Mouse (Mus musculus): ENCODE data around the gene Lrch1.

DNA sequence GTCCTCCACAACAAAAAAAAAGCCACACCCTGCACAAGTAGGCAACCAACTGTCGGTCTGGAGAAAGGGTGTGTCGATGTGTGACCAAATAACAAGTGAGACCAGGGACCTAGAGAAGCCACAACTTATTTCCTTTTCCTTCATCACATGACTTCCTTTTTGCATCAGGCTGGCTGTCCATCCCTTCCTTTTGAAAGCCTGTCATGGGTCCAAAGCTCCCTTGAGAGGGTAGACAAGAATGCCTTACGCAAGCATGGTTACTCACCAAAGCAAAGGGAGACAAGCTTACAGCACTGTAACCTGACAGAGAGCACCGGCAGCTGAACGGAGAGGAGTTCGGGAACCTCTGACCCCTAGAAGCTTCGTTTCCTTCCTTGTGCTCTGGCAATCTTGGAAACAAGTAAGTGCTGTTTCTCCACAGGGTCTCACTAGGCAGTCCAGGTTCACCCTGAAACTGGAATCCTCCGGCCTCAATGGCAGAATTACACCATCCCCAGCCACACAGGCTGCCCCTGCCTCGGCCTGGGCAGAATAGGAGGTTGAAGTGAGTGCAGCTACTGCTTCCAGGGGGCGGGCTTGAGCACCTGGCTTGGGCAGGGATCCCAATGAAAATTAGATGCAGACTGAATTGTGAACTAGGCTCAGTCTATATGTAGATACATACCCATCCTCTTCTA is 150.2 kb downstream of the Lrch1 start:
- no peak for TF ChIP-seq E2F4 (IDR thresholded peaks at IDR 0.05; ENCODE audit: insufficient read depth)
- TF ChIP-seq REST (IDR thresholded peaks at IDR 0.05; ENCODE audit: insufficient read depth, insufficient read length), result no peak
- no peak for TF ChIP-seq POLR2A (IDR thresholded peaks at IDR 0.05; ENCODE audit: insufficient read length, low read depth)
- TF ChIP-seq TCF12 (IDR thresholded peaks at IDR 0.05; ENCODE audit: insufficient read depth, poor library complexity, severe bottlenecking), result no peak
- TF ChIP-seq USF1 (IDR thresholded peaks at IDR 0.05; ENCODE audit: low read depth), result no peak
- no peak for TF ChIP-seq POLR2AphosphoS2 (IDR thresholded peaks at IDR 0.05; ENCODE audit: insufficient read length, low read depth)
- TF ChIP-seq MAX (IDR thresholded peaks at IDR 0.05; ENCODE audit: low read depth), result no peak
- TF ChIP-seq MYOG (IDR thresholded peaks at IDR 0.05; ENCODE audit: control insufficient read depth in 1 of 3, insufficient read depth in 1 of 3, insufficient read length in 2 of 3, low read depth in 2 of 3), result no peak
- TF ChIP-seq CEBPB (IDR thresholded peaks at IDR 0.05; ENCODE audit: insufficient read depth, poor library complexity, severe bottlenecking), result no peak
- no peak for TF ChIP-seq SRF (IDR thresholded peaks at IDR 0.05; ENCODE audit: control insufficient read depth, insufficient read length, low read depth)
- TF ChIP-seq MYOD1 (IDR thresholded peaks at IDR 0.05; ENCODE audit: control insufficient read depth in 1 of 3, insufficient read length in 2 of 3, low read depth in 2 of 3), result no peak
- TF ChIP-seq TCF3 (IDR thresholded peaks at IDR 0.05; ENCODE audit: insufficient read length, low read depth), result no peak
